In the genomic region with DNA sequence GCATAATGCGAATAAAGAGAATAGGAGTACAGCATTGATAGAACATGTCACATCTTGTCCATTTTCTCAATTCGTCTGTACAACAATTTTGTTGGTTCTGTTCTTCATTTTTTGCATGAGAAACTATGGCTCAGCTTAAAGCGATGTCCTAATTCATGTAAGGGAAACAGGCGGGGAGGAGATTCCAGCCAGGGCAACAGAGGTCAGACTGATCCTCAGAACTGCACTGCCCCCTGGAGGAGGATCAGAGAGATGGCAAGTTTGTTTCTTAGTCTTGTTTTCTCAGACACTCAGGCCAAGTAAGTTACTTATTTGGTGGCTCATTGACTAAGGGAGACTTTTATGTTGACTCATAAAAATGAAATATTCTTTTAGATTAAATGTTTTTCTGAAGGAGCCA, we compare ENCODE assay signal across 8 mouse cellular contexts.
DNase-seq lines count a peak whose midpoint lies in the region; ATAC-seq and TF ChIP-seq lines count a peak whose summit lies in the region.

No protein-coding gene starts in this region.

- H3K9ac ChIP-seq in heart, postnatal 0 days (replicated peaks; ENCODE audit: low read depth, low read length): no peak overlapping the region

- DNase-seq in heart, postnatal 0 days (ENCODE audit: low spot score): peak; percentile 73
- DNase-seq in heart, adult 9 months (ENCODE audit: low spot score in 2 of 2): no peak
- DNase-seq in CD4-positive helper T cell, adult 2 months (ENCODE audit: low read depth, low spot score): peak; percentile 41
- peak; percentile 53 for DNase-seq in adrenal gland, postnatal 25 days
- peak; percentile 55 for DNase-seq in mesoderm, embryonic 11.5 days (ENCODE audit: low read depth, low spot score)
- no peak for DNase-seq in layer of hippocampus, postnatal 36 days
- DNase-seq in cerebellum, adult 11-12 months: no peak

- H3K4me3 ChIP-seq in heart, postnatal 0 days (ENCODE audit: low read depth, low read length): no peak overlapping the region

- H3K4me1 ChIP-seq in heart, postnatal 0 days (ENCODE audit: control insufficient read depth, insufficient read depth): peaks cover 18% of the 10 kb centered on the region

- H3K27ac ChIP-seq in heart, postnatal 0 days (ENCODE audit: low read depth): no peak overlapping the region

- no peaks in the 10 kb centered on the region for H3K27me3 ChIP-seq in heart, postnatal 0 days (ENCODE audit: control insufficient read depth, insufficient read depth, low read length)

- no peak for TF ChIP-seq EP300 in heart, postnatal 0 days (IDR thresholded peaks at IDR 0.05; ENCODE audit: low read depth)

- no peak for ATAC-seq in heart, postnatal 0 days (ENCODE audit: insufficient read depth, low read depth)
- peak; percentile 56 to 64; a peak in 3 of 4 replicates for ATAC-seq in hematopoietic stem cell, adult 5-6 weeks (replicated peaks in 1 of 2; ENCODE audit: insufficient read depth in 1 of 2, low FRiP score in 2 of 2, low TSS enrichment in 1 of 2, low read depth in 1 of 2, poor library complexity in 2 of 2, severe bottlenecking in 2 of 2)

- TF ChIP-seq CTCF in heart, postnatal 0 days (IDR thresholded peaks at IDR 0.05; ENCODE audit: low read depth): peak; percentile 79

- H3K4me2 ChIP-seq in heart, postnatal 0 days (ENCODE audit: low read depth, low read length): no peak overlapping the region

- WGBS in heart, postnatal 0 days: 49% methylated on average over 4 of the region's 4 CpGs

- H3K9me3 ChIP-seq in heart, postnatal 0 days (replicated peaks; ENCODE audit: control insufficient read depth, low read length): no peaks in the 10 kb centered on the region

- H3K36me3 ChIP-seq in heart, postnatal 0 days (replicated peaks; ENCODE audit: control insufficient read depth, insufficient read depth, low read length): no peaks in the 10 kb centered on the region

Comparison
In these comparisons a context has a peak if more than half of its experiments do, and no peak if none do; other contexts are left out.
1. DNase-seq: peak in heart, postnatal 0 days (single experiment), CD4-positive helper T cell, adult 2 months (single experiment), adrenal gland, postnatal 25 days (single experiment) and mesoderm, embryonic 11.5 days (single experiment); none in heart, adult 9 months (0 of 2), layer of hippocampus, postnatal 36 days (0 of 2) and cerebellum, adult 11-12 months (single experiment).